Mouse (Mus musculus): ENCODE results near the gene Fndc3b. TPM values are rescaled to one million over a fixed set of nuclear protein-coding genes. Genes with fewer than 3 reads are reported as not detected.

Fndc3b gene
- polyA plus RNA-seq, 1 experiment = 14.2 TPM

DNA sequence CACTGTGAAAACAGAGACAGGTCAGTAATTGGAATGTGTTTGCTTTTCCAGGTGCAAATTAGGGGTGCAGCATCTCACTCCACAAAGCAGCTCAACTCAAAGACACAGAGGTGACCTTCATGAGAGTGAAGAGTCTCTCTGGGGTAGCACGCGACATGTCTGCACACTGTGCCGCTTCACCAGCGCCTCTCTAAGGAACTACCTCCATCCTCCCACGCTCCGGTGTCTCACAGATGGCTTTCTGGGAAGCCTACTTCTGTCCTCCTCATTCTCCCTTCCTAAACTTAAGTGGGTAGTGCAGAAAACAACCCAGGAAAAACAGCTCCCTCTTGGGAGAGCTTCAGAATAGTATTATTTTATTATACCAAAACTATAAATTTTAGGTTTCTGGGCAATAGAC, 12.4 kb downstream of the Fndc3b start:
- no peak for DNase-seq
- WGBS = 76% methylated on average over 6 of the region's 6 CpGs
- no peak for TF ChIP-seq CTCF (conservative IDR thresholded peaks at IDR 0.05; ENCODE audit: insufficient read depth, insufficient read length, low read depth, low read length)
- no peak for TF ChIP-seq POLR2A (IDR thresholded peaks at IDR 0.05; ENCODE audit: low read depth, low read length)
- H3K4me1 ChIP-seq (ENCODE audit: control insufficient read depth, insufficient read depth, low read length) = peaks cover 18% of the 10 kb centered on the region
- no peaks in the 10 kb centered on the region for H3K27me3 ChIP-seq (replicated peaks; ENCODE audit: control insufficient read depth, insufficient read depth, low read length)
- H3K27ac ChIP-seq (ENCODE audit: insufficient read depth, low read depth, low read length) = no peak overlapping the region
- H3K4me3 ChIP-seq (ENCODE audit: insufficient read depth, low read depth, low read length) = no peak overlapping the region
- no peaks in the 10 kb centered on the region for H3K36me3 ChIP-seq (ENCODE audit: control insufficient read depth, insufficient read depth, low read length)

DNA sequence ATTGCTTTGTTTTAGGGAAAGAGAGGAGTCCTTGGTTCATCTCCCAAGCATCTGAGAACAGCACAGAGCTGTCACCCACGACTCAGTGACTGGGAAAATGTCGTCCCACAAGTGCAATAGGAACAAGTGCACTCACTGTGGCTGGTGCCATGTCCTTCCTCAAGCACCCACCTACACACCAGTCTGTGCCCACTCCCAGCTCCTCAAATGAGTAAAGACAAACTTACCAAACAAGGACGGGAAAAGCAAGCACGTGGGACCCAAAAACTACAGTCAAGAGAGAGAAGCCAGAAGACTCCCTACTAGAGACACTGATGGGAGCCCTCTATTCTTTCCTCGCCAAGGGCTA, 14.7 kb downstream of the Fndc3b start:
- no peaks in the 10 kb centered on the region for H3K27me3 ChIP-seq (replicated peaks; ENCODE audit: control insufficient read depth, insufficient read depth, low read length)
- DNase-seq = no peak
- H3K4me1 ChIP-seq (ENCODE audit: control insufficient read depth, insufficient read depth, low read length) = peaks cover 18% of the 10 kb centered on the region
- TF ChIP-seq CTCF (conservative IDR thresholded peaks at IDR 0.05; ENCODE audit: insufficient read depth, insufficient read length, low read depth, low read length) (no peak), POLR2A (IDR thresholded peaks at IDR 0.05; ENCODE audit: low read depth, low read length) (no peak)
- no peaks in the 10 kb centered on the region for H3K36me3 ChIP-seq (ENCODE audit: control insufficient read depth, insufficient read depth, low read length)
- peak overlapping the region; percentile 54 for H3K27ac ChIP-seq (ENCODE audit: insufficient read depth, low read depth, low read length)
- H3K4me3 ChIP-seq (ENCODE audit: insufficient read depth, low read depth, low read length) = no peak overlapping the region
- 61% methylated on average over 5 of the region's 5 CpGs for WGBS

DNA sequence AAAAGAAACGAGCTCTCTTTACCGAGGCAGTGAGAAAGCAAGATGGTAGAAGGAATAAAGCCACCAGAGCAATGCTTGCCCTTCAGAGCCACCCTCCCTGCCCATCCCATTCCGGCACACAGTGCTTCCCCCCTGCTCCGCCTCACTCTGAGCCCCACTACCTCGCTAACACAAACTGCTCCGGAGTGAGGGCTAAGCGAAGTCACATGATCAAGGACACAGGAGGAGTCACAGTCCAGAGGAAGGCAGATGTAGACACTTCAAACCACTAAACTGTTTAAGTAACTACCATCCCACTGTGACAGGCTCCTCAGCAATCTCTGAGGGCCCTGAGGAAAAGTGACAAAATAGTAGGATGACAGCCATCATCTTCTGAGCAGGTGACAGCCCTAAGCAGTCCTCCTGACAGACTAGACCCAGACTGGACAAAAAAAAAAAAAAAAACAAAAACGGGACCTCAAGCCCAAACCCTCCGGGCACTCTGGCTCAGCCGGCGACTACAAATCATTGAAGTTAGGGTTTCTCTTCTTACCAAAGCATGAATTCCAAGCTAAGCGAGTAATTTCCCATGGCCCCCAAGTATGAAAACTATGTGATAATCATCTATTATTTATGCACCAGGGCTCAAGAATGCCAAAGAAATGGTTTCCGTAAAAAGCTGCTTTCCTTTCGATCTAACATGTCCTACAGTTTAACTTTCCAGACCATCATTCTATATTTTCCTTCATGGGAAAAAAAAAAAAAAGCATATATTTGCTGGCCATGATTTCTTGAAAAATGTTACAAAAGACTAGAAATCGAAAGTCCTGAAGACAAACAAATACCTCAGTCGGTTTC, 15.3 kb downstream of the Fndc3b start:
- TF ChIP-seq POLR2A (IDR thresholded peaks at IDR 0.05; ENCODE audit: low read depth, low read length) = no peak
- TF ChIP-seq CTCF (conservative IDR thresholded peaks at IDR 0.05; ENCODE audit: insufficient read depth, insufficient read length, low read depth, low read length) = no peak
- H3K36me3 ChIP-seq (ENCODE audit: control insufficient read depth, insufficient read depth, low read length) = no peaks in the 10 kb centered on the region
- peaks cover 18% of the 10 kb centered on the region for H3K4me1 ChIP-seq (ENCODE audit: control insufficient read depth, insufficient read depth, low read length)
- peak; percentile 51 for DNase-seq
- 41% methylated on average over 16 of the region's 16 CpGs for WGBS
- H3K27ac ChIP-seq (ENCODE audit: insufficient read depth, low read depth, low read length) = peak overlapping the region; percentile 57
- no peak overlapping the region for H3K4me3 ChIP-seq (ENCODE audit: insufficient read depth, low read depth, low read length)
- no peaks in the 10 kb centered on the region for H3K27me3 ChIP-seq (replicated peaks; ENCODE audit: control insufficient read depth, insufficient read depth, low read length)

DNA sequence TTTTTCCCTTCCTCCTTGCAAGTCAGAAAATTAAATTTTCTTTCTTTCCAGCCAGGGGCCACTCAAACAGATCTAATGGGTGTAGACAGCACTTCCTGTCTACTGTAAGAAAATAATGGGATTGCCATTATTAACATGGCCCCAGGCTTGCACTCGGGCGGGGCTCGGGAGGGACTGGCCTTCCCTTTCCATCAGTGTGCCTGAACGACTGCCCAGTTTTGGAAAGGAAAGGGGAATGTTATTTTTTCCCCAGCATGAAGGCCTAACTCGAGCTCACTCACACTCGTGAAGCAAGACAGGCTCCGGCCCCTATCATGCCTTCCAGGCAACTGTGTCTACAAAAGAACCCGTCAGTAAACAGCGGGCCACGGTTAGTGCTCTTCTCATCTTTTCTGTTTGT, 16.5 kb downstream of the Fndc3b start:
- no peak for TF ChIP-seq POLR2A (IDR thresholded peaks at IDR 0.05; ENCODE audit: low read depth, low read length)
- TF ChIP-seq CTCF (conservative IDR thresholded peaks at IDR 0.05; ENCODE audit: insufficient read depth, insufficient read length, low read depth, low read length) = no peak
- H3K36me3 ChIP-seq (ENCODE audit: control insufficient read depth, insufficient read depth, low read length) = no peaks in the 10 kb centered on the region
- 46% methylated on average over 10 of the region's 10 CpGs for WGBS
- H3K4me3 ChIP-seq (ENCODE audit: insufficient read depth, low read depth, low read length) = no peak overlapping the region
- DNase-seq = no peak
- H3K27me3 ChIP-seq (replicated peaks; ENCODE audit: control insufficient read depth, insufficient read depth, low read length) = no peaks in the 10 kb centered on the region
- H3K27ac ChIP-seq (ENCODE audit: insufficient read depth, low read depth, low read length) = no peak overlapping the region
- peaks cover 24% of the 10 kb centered on the region for H3K4me1 ChIP-seq (ENCODE audit: control insufficient read depth, insufficient read depth, low read length)

DNA sequence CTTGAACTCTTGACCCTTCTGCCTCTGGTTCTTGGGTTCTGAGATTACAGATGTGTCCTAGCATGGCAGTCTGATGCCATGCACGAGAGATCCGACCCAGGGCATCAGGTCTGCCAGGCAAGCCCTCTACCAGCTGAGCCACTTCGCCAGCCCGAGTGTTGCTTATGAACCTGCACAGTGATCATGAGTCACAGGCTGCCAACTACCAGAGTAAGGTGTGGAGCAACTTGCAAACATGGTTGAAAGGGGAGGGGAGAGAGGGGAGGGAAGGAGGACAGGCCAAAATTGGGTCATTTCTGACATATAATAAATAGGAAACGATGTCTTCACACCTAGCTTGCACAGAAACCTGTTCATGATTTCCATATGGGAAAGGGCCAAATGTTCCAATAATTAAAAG, 17.0 kb downstream of the Fndc3b start:
- peaks cover 27% of the 10 kb centered on the region for H3K4me1 ChIP-seq (ENCODE audit: control insufficient read depth, insufficient read depth, low read length)
- no peak for TF ChIP-seq CTCF (conservative IDR thresholded peaks at IDR 0.05; ENCODE audit: insufficient read depth, insufficient read length, low read depth, low read length)
- no peak for TF ChIP-seq POLR2A (IDR thresholded peaks at IDR 0.05; ENCODE audit: low read depth, low read length)
- H3K36me3 ChIP-seq (ENCODE audit: control insufficient read depth, insufficient read depth, low read length) = no peaks in the 10 kb centered on the region
- no peaks in the 10 kb centered on the region for H3K27me3 ChIP-seq (replicated peaks; ENCODE audit: control insufficient read depth, insufficient read depth, low read length)
- no peak for DNase-seq
- H3K4me3 ChIP-seq (ENCODE audit: insufficient read depth, low read depth, low read length) = no peak overlapping the region
- 71% methylated on average over 5 of the region's 5 CpGs for WGBS
- no peak overlapping the region for H3K27ac ChIP-seq (ENCODE audit: insufficient read depth, low read depth, low read length)

DNA sequence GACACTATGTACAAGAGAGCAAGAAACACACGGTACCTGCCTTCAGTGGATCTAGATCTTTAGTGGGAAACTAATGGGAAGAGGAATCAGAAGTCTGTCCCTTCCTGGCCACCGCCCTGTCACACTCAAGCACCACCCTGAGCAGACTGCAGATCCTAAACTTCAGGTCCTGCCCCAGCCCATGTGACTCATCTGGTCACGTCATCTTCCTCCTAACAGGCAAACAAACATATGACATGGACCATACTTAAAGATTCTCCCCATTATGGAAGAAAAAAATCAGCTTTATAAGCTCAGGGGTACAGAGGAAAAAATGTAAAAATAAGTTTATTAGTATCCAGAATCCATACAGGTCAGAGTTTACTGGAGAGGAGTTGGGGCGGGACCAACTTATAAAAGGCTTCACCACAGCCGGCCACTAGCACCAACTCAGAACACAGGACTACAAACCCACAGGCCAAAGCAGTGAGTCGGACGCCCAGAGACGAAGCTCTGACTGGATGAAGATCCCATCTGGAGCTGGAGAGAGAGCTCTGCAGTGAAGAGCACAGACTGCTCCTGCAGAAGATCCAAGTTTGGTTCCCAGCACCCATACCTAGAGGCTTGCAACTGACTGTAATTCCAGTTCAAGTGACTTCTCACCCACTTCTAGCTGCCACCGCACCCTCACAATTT, 19.5 kb downstream of the Fndc3b start:
- Histone ChIP-seq H3K27ac (ENCODE audit: insufficient read depth, low read depth, low read length) (no peak overlapping the region), H3K4me1 (ENCODE audit: control insufficient read depth, insufficient read depth, low read length) (peaks cover 31% of the 10 kb centered on the region), H3K4me3 (ENCODE audit: insufficient read depth, low read depth, low read length) (no peak overlapping the region), H3K36me3 (ENCODE audit: control insufficient read depth, insufficient read depth, low read length) (no peaks in the 10 kb centered on the region), H3K27me3 (replicated peaks; ENCODE audit: control insufficient read depth, insufficient read depth, low read length) (no peaks in the 10 kb centered on the region)
- 85% methylated on average over 9 of the region's 9 CpGs for WGBS
- TF ChIP-seq CTCF (conservative IDR thresholded peaks at IDR 0.05; ENCODE audit: insufficient read depth, insufficient read length, low read depth, low read length) (no peak), POLR2A (IDR thresholded peaks at IDR 0.05; ENCODE audit: low read depth, low read length) (no peak)
- no peak for DNase-seq

DNA sequence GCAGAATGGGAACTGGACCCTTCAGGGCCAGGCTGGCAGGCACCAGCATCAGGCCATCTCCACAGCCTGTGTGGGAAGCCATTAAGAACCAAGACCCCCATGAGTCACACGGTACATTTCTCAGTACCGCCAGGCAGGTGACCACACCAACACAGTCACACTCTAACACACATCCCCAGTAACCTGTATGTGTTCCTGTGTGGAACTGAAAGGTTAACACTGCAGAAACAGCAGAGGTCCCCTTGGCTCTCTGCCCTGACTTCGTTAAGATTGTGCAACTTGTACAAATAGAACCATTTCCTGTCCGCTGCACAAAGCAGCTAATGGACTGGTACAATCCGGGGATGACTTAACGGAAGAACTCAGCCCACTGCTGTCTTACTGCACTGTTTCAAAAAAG, 21.1 kb downstream of the Fndc3b start:
- peak; percentile 93 for DNase-seq
- H3K27me3 ChIP-seq (replicated peaks; ENCODE audit: control insufficient read depth, insufficient read depth, low read length) = no peaks in the 10 kb centered on the region
- TF ChIP-seq CTCF (conservative IDR thresholded peaks at IDR 0.05; ENCODE audit: insufficient read depth, insufficient read length, low read depth, low read length) (no peak), POLR2A (IDR thresholded peaks at IDR 0.05; ENCODE audit: low read depth, low read length) (no peak)
- H3K4me1 ChIP-seq (ENCODE audit: control insufficient read depth, insufficient read depth, low read length) = peaks cover 31% of the 10 kb centered on the region
- 0 out of 2 replicates have a peak overlapping the region, but pooled peaks have one; percentile 12 for H3K4me3 ChIP-seq (ENCODE audit: insufficient read depth, low read depth, low read length)
- no peaks in the 10 kb centered on the region for H3K36me3 ChIP-seq (ENCODE audit: control insufficient read depth, insufficient read depth, low read length)
- WGBS = 4% methylated on average over 6 of the region's 6 CpGs
- H3K27ac ChIP-seq (ENCODE audit: insufficient read depth, low read depth, low read length) = peak overlapping the region; percentile 57

All from kidney, adult 2 months (tissue).